Mouse (Mus musculus) megakaryocyte, embryonic 14.5 days (primary cell): ENCODE measurements at regions not wholly inside any gene's neighbourhood (a gene's known extent, or its start where the extent isn't known, plus 50 kb on each side); places are given as distances from the start of the nearest gene placed in this dataset.

Source experiments
- FLI1 ChIP-seq: IDR thresholded peaks from 2 replicates; pipeline ENCODE4 v1.6.1; 2012; ENCODE audit warnings: low read length, inconsistent platforms, mixed read lengths
- GATA1 ChIP-seq: IDR thresholded peaks from 3 replicates; pipeline ENCODE4 v1.6.1; 2012; ENCODE audit warnings: mixed read lengths, low read length, inconsistent platforms, borderline replicate concordance

DNA sequence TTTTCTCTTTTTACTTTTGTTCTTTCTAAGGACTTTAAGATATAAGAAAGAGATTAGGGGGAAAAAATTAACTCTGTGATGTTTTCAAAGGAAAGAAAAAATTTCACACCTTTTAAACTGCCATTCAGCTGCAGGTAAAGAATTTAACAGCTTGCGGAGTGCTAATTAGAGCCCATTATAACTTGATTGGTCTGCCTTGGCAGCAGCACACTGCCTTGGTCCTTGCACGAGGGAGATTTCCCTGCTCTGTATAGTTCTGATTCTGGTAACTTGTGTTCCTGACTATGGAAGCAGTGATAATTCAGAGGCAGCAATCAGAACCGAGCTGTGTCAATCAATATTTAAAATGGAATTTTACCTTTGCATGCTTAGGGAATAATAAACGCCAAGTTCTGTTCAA lies 218.3 kb upstream of the Dach1 start:
- no peak for TF ChIP-seq GATA1
- TF ChIP-seq FLI1 = no peak
